Mouse (Mus musculus) embryonic facial prominence, embryonic 12.5 days (tissue): ENCODE data around the gene 1110032A03Rik. TPM values are rescaled to one million over a fixed set of nuclear protein-coding genes. Genes with fewer than 3 reads are reported as not detected.

ENCODE experiments used
- polyA plus RNA-seq: library from polyadenylated mRNA; unstranded; fragments of >200 nt; fragmentation: Nextera tagmentation; extraction: Ambion mirVana; gene quantifications from 2 replicates; pipeline ENCODE4 v1.2.1, GENCODE M21; 2016

1110032A03Rik gene
- polyA plus RNA-seq, 1 experiment from 2014 or later, result 31.5 TPM

Other genes starting within 250 kb of the 1110032A03Rik start
- 71.9 and 73.6 TPM in 2 replicates for gene Pts, start 246.8 kb downstream of the 1110032A03Rik start, polyA plus RNA-seq
- 3.3 and 5.1 TPM in 2 replicates for gene Il18, start 220.7 kb downstream of the 1110032A03Rik start, polyA plus RNA-seq
- 0.12 TPM in 1 of 2 replicates, not detected in the other for gene Bco2, start 220.3 kb downstream of the 1110032A03Rik start, polyA plus RNA-seq
- gene Tex12, start 214.2 kb downstream of the 1110032A03Rik start, polyA plus RNA-seq, result not detected in 2 replicates
- 240 and 246 TPM in 2 replicates for gene Sdhd, start 171.7 kb downstream of the 1110032A03Rik start, polyA plus RNA-seq
- gene Timm8b, start 171.6 kb downstream of the 1110032A03Rik start, polyA plus RNA-seq, result 304 and 322 TPM in 2 replicates
- 4.4 and 4.8 TPM in 2 replicates for gene Pih1d2, start 158.2 kb downstream of the 1110032A03Rik start, polyA plus RNA-seq
- gene Nkapd1, start 158.1 kb downstream of the 1110032A03Rik start, polyA plus RNA-seq, result 28.5 and 31.4 TPM in 2 replicates
- 44.4 and 47.4 TPM in 2 replicates for gene Dlat, start 115.7 kb downstream of the 1110032A03Rik start, polyA plus RNA-seq
- gene Dixdc1, start 36.0 kb downstream of the 1110032A03Rik start, polyA plus RNA-seq, result 20.2 and 20.8 TPM in 2 replicates
- 4.5 and 4.6 TPM in 2 replicates for gene 2310030G06Rik, start 29.0 kb downstream of the 1110032A03Rik start, polyA plus RNA-seq
- gene Cryab, start 24.2 kb downstream of the 1110032A03Rik start, polyA plus RNA-seq, result 25.4 and 36.0 TPM in 2 replicates
- gene Hspb2, start 23.2 kb downstream of the 1110032A03Rik start, polyA plus RNA-seq, result 8.5 and 10.1 TPM in 2 replicates
- 10.5 and 12.5 TPM in 2 replicates for gene Fdxacb1, start 7.3 kb downstream of the 1110032A03Rik start, polyA plus RNA-seq
- gene Alg9, start 501 bp downstream of the 1110032A03Rik start, polyA plus RNA-seq, result 43.9 and 44.1 TPM in 2 replicates
- 96.2 and 96.6 TPM in 2 replicates for gene Ppp2r1b, start 69.8 kb upstream of the 1110032A03Rik start, polyA plus RNA-seq
- 16.1 and 17.9 TPM in 2 replicates for gene Sik2, start 233.6 kb upstream of the 1110032A03Rik start, polyA plus RNA-seq